Mouse (Mus musculus) induced T-regulatory cell, adult 2 months (primary cell): ENCODE measurements around the gene Myh10.
A peak's percentile ranks its signal among the peaks of the same experiment; 100 is the strongest.
"Not testable (repeated sequence)": the region's sequence is repeated elsewhere in the genome, so short reads cannot be mapped to it uniquely, and the experiment has no call there.

Experiments used
- DNase-seq: peaks from one replicate; pipeline ENCODE4 v3.0.0-alpha.2; 2012; ENCODE audit warnings: low read depth

Myh10 gene

GRCm38 (mm10) chr11:68790720-68791119, 99.4 kb downstream of the Myh10 start:
- no peak for DNase-seq

GRCm38 (mm10) chr11:68791794-68792193, 100.4 kb downstream of the Myh10 start:
- no peak for DNase-seq

GRCm38 (mm10) chr11:68798258-68798657, 106.9 kb downstream of the Myh10 start:
- no peak for DNase-seq

- DNase-seq, result no peak
These were observed 113.8 kb downstream of the Myh10 start for GRCm38 (mm10) chr11:68805148-68805547.

- peak; percentile 69 for DNase-seq
These were observed 116.4 kb downstream of the Myh10 start for GRCm38 (mm10) chr11:68807787-68808186.

- DNase-seq, result no peak
These were observed 120.7 kb downstream of the Myh10 start for GRCm38 (mm10) chr11:68811881-68812577.

- DNase-seq, result no peak
These were observed 127.1 kb downstream of the Myh10 start for GRCm38 (mm10) chr11:68818416-68818815.

- DNase-seq, result no peak
These were observed 128.0 kb downstream of the Myh10 start for GRCm38 (mm10) chr11:68819226-68819805.

GRCm38 (mm10) chr11:68822326-68822725, 131.0 kb downstream of the Myh10 start:
- DNase-seq, result no peak

GRCm38 (mm10) chr11:68826735-68827134, 135.4 kb downstream of the Myh10 start:
- DNase-seq, result no peak

- DNase-seq, result not testable (repeated sequence)
These were observed 140.2 kb downstream of the Myh10 start for GRCm38 (mm10) chr11:68831580-68831979.

GRCm38 (mm10) chr11:68832793-68833192, 141.4 kb downstream of the Myh10 start:
- no peak for DNase-seq

- no peak for DNase-seq
These were observed 142.2 kb downstream of the Myh10 start for GRCm38 (mm10) chr11:68833593-68833992.

- DNase-seq, result no peak
These were observed 143.7 kb downstream of the Myh10 start for GRCm38 (mm10) chr11:68835034-68835433.

GRCm38 (mm10) chr11:68839606-68840005, 148.2 kb downstream of the Myh10 start:
- DNase-seq, result no peak

GRCm38 (mm10) chr11:68850862-68851261, 159.5 kb downstream of the Myh10 start:
- DNase-seq, result no peak

GRCm38 (mm10) chr11:68851644-68852485, 160.5 kb downstream of the Myh10 start:
- DNase-seq, result no peak

- DNase-seq, result no peak
These were observed 161.1 kb downstream of the Myh10 start for GRCm38 (mm10) chr11:68852486-68852901.

GRCm38 (mm10) chr11:68852932-68853409, 161.6 kb downstream of the Myh10 start:
- peak; percentile 100 for DNase-seq

GRCm38 (mm10) chr11:68853611-68854401, 162.4 kb downstream of the Myh10 start:
- DNase-seq, result peak; percentile 66

GRCm38 (mm10) chr11:68854621-68855020, 163.3 kb downstream of the Myh10 start:
- DNase-seq, result no peak

GRCm38 (mm10) chr11:68857329-68857728, 166.0 kb downstream of the Myh10 start:
- DNase-seq, result no peak
